17 mouse cellular contexts compared by ENCODE assay signal in genomic region chrX:102090605-102091004, GRCm38 (mm10).
"Had no signal": no experiment of that assay in that cellular context is flagged by ENCODE, and none has a peak within 500 bp of the region (broad histone marks: within the 10 kb centered on the region; RNA-seq: fewer than 3 reads in every experiment).

No protein-coding gene starts in this region.

- DNase-seq: kidney, adult 18-20 months; kidney, adult 9 months; kidney, postnatal 25 days; layer of hippocampus, postnatal 36 days; liver, embryonic 13.5 days; lung, adult 2 months; lung, postnatal 14 days; right cerebral cortex, adult 18-20 months; right cerebral cortex, postnatal 14 days; spleen, adult 18-20 months; thymus, postnatal 25 days had no signal

- ATAC-seq: midbrain, embryonic 15.5 days had no signal

- H3K27ac ChIP-seq: kidney, postnatal 0 days; left cerebral cortex, adult 2 months; liver, embryonic 13.5 days; midbrain, embryonic 12.5 days; midbrain, embryonic 15.5 days; neural tube, embryonic 12.5 days; neural tube, embryonic 15.5 days had no signal

- H3K4me2 ChIP-seq: liver, embryonic 13.5 days; midbrain, embryonic 12.5 days; midbrain, embryonic 15.5 days; neural tube, embryonic 12.5 days; neural tube, embryonic 15.5 days had no signal

- H3K4me1 ChIP-seq: liver, embryonic 13.5 days; midbrain, embryonic 12.5 days; midbrain, embryonic 15.5 days; neural tube, embryonic 12.5 days; neural tube, embryonic 15.5 days had no signal

- H3K36me3 ChIP-seq: liver, embryonic 13.5 days; midbrain, embryonic 12.5 days; midbrain, embryonic 15.5 days; neural tube, embryonic 12.5 days; neural tube, embryonic 15.5 days had no signal

- H3K27me3 ChIP-seq: neural tube, embryonic 12.5 days had no signal

- H3K4me3 ChIP-seq: left cerebral cortex, adult 2 months; liver, embryonic 13.5 days; midbrain, embryonic 12.5 days; midbrain, embryonic 15.5 days; neural tube, embryonic 12.5 days; neural tube, embryonic 15.5 days had no signal

- H3K9me3 ChIP-seq: liver, embryonic 13.5 days; midbrain, embryonic 12.5 days; midbrain, embryonic 15.5 days; neural tube, embryonic 12.5 days; neural tube, embryonic 15.5 days had no signal

- H3K9ac ChIP-seq: liver, embryonic 13.5 days; midbrain, embryonic 12.5 days; midbrain, embryonic 15.5 days; neural tube, embryonic 12.5 days; neural tube, embryonic 15.5 days had no signal
